Mouse (Mus musculus) ES-E14 (cell line): ENCODE results near the gene Samd3. TPM values are rescaled to one million over a fixed set of nuclear protein-coding genes. Genes with fewer than 3 reads are reported as not detected.

Experiments used
- DNase-seq: peaks from one replicate; pipeline ENCODE4 v3.0.0-alpha.2; 2013; ENCODE audit warnings: low read depth, low spot score
- H3K27ac ChIP-seq: 2 replicates; pipeline ENCODE4 v1.5.1; 2012; ENCODE audit warnings: low read depth, mild to moderate bottlenecking, low read length, moderate library complexity, mixed read lengths; ENCODE audit not compliant: poor library complexity, insufficient read depth, severe bottlenecking
- H3K36me3 ChIP-seq: 2 replicates; pipeline ENCODE4 v1.6.1; 2012; ENCODE audit warnings: mild to moderate bottlenecking, low read length, moderate library complexity, mixed read lengths; ENCODE audit not compliant: control insufficient read depth, poor library complexity, insufficient read depth, severe bottlenecking
- H3K4me1 ChIP-seq, 2 experiments: fragments of 150-350 bp in 1 of 2; sonication (generic) in 1 of 2; 2 replicates each; pipeline ENCODE4 v1.6.1; 2012; ENCODE audit warnings: low read length in 2 of 2, mild to moderate bottlenecking in 1 of 2, mixed read lengths in 1 of 2; ENCODE audit not compliant: control insufficient read depth in 2 of 2, insufficient read depth in 2 of 2, poor library complexity in 1 of 2
- H3K4me3 ChIP-seq, 2 experiments: fragments of 150-350 bp in 1 of 2; sonication (generic) in 1 of 2; 2 replicates each; pipeline ENCODE4 v1.5.1; 2012; ENCODE audit warnings: low read length in 2 of 2, low read depth in 1 of 2, mild to moderate bottlenecking in 1 of 2, mixed read lengths in 1 of 2; ENCODE audit not compliant: insufficient read depth in 1 of 2, poor library complexity in 1 of 2, severe bottlenecking in 1 of 2
- H3K9ac ChIP-seq: 2 replicates; pipeline ENCODE4 v1.6.1; 2012; ENCODE audit warnings: low read depth, mild to moderate bottlenecking, low read length, mixed read lengths; ENCODE audit not compliant: poor library complexity, insufficient read depth, severe bottlenecking
- H3K9me3 ChIP-seq: fragments of 150-350 bp; sonication (generic); 2 replicates; pipeline ENCODE4 v1.6.1; 2012; ENCODE audit warnings: low read depth, mild to moderate bottlenecking, low read length; ENCODE audit not compliant: control insufficient read depth, insufficient read depth
- CHD2 ChIP-seq: IDR thresholded peaks from 2 replicates; pipeline ENCODE4 v1.6.1; 2014; ENCODE audit warnings: mild to moderate bottlenecking, low read depth, low read length, inconsistent platforms
- HCFC1 ChIP-seq: IDR thresholded peaks from 2 replicates; pipeline ENCODE4 v1.6.1; 2012; ENCODE audit warnings: low read length, inconsistent platforms, borderline replicate concordance; ENCODE audit not compliant: insufficient read depth
- MAFK ChIP-seq: IDR thresholded peaks from 2 replicates; pipeline ENCODE4 v1.6.1; 2014; ENCODE audit warnings: mild to moderate bottlenecking, low read depth, low read length, inconsistent platforms; ENCODE audit not compliant: insufficient read depth
- ZC3H11A ChIP-seq: IDR thresholded peaks from 2 replicates; pipeline ENCODE4 v1.6.1; 2012; ENCODE audit warnings: low read depth, mild to moderate bottlenecking, inconsistent platforms, low read length, borderline replicate concordance
- ZNF384 ChIP-seq: IDR thresholded peaks from 2 replicates; pipeline ENCODE4 v1.6.1; 2012; ENCODE audit warnings: low read depth, low read length, inconsistent platforms
- in situ Hi-C, 2 experiments: fragments of 600-800 bp; cut with MboI; formaldehyde crosslinking; loops; one replicate each; pipeline ENCODE4 v1.15.1; 2025; ENCODE audit warnings: low sequenced_read_pairs in 2 of 2, inconsistent platforms in 1 of 2; ENCODE audit not compliant: unreplicated experiment in 2 of 2
- total RNA-seq: library from RNA; depleted of rRNA; stranded (reverse); fragments of 300-350 nt; gene quantifications from 2 replicates; pipeline ENCODE4 v1.2.3, GENCODE M21; 2012; rRNA removed

Samd3 gene
- not detected in 2 replicates for total RNA-seq

GRCm38 (mm10) chr10:26229488-26229887 is at the start of gene Samd3:
Gene Samd3 (plus strand): TSS chr10:26229707.
- no peaks in the 10 kb centered on the region for H3K9me3 ChIP-seq
- H3K4me1 ChIP-seq: no peaks in the 10 kb centered on the region
- no peaks in the 10 kb centered on the region for H3K36me3 ChIP-seq
- H3K9ac ChIP-seq: no peak within 1 kb of the TSS
- TF ChIP-seq ZNF384 (no peak), MAFK (no peak), HCFC1 (no peak), CHD2 (no peak), ZC3H11A (no peak)
- in situ Hi-C loops: no loop called here
- no peak within 1 kb of the TSS for H3K27ac ChIP-seq
- DNase-seq: no peak
- H3K4me3 ChIP-seq: no peak within 1 kb of the TSS

GRCm38 (mm10) chr10:26185289-26185688 is 44.2 kb upstream of the Samd3 start:
- H3K4me1 ChIP-seq: no peaks in the 10 kb centered on the region
- no peaks in the 10 kb centered on the region for H3K36me3 ChIP-seq
- TF ChIP-seq HCFC1: no peak
- TF ChIP-seq ZNF384: no peak
- TF ChIP-seq ZC3H11A: no peak
- no peak for TF ChIP-seq CHD2
- TF ChIP-seq MAFK: no peak
- H3K4me3 ChIP-seq: no peak overlapping the region
- H3K9me3 ChIP-seq: no peaks in the 10 kb centered on the region
- in situ Hi-C loops: no loop called here
- H3K27ac ChIP-seq: no peak overlapping the region
- DNase-seq: no peak
- H3K9ac ChIP-seq: no peak overlapping the region

GRCm38 (mm10) chr10:26190811-26191210 is 38.7 kb upstream of the Samd3 start:
- Histone ChIP-seq H3K4me3 (no peak overlapping the region), H3K27ac (no peak overlapping the region), H3K36me3 (no peaks in the 10 kb centered on the region), H3K4me1 (peaks cover 4 to 8% of the 10 kb centered on the region in 2 experiments), H3K9me3 (no peaks in the 10 kb centered on the region), H3K9ac (no peak overlapping the region)
- in situ Hi-C loops: no loop called here
- TF ChIP-seq ZNF384 (no peak), CHD2 (no peak), ZC3H11A (no peak)
- DNase-seq: no peak

GRCm38 (mm10) chr10:26194892-26195291 is 34.6 kb upstream of the Samd3 start:
- Histone ChIP-seq H3K36me3 (no peaks in the 10 kb centered on the region), H3K9me3 (no peaks in the 10 kb centered on the region), H3K27ac (no peak overlapping the region), H3K9ac (no peak overlapping the region), H3K4me1 (peaks cover 4 to 8% of the 10 kb centered on the region in 2 experiments), H3K4me3 (no peak overlapping the region)
- DNase-seq: no peak
- TF ChIP-seq CHD2: no peak
- no peak for TF ChIP-seq HCFC1
- TF ChIP-seq ZC3H11A: no peak
- TF ChIP-seq MAFK: no peak
- no peak for TF ChIP-seq ZNF384
- in situ Hi-C loops: no loop called here

- Histone ChIP-seq H3K4me1 (no peaks in the 10 kb centered on the region), H3K9me3 (no peaks in the 10 kb centered on the region), H3K9ac (no peak overlapping the region), H3K36me3 (no peaks in the 10 kb centered on the region), H3K27ac (no peak overlapping the region), H3K4me3 (no peak overlapping the region)
- in situ Hi-C loops: no loop called here
- DNase-seq: no peak
- no peak for TF ChIP-seq HCFC1
- TF ChIP-seq CHD2: no peak
- no peak for TF ChIP-seq ZC3H11A
- TF ChIP-seq ZNF384: no peak
- TF ChIP-seq MAFK: no peak
These were observed 26.7 kb upstream of the Samd3 start for GRCm38 (mm10) chr10:26202708-26203368.
